Mouse (Mus musculus): ENCODE results near the gene Asic2.

DNA sequence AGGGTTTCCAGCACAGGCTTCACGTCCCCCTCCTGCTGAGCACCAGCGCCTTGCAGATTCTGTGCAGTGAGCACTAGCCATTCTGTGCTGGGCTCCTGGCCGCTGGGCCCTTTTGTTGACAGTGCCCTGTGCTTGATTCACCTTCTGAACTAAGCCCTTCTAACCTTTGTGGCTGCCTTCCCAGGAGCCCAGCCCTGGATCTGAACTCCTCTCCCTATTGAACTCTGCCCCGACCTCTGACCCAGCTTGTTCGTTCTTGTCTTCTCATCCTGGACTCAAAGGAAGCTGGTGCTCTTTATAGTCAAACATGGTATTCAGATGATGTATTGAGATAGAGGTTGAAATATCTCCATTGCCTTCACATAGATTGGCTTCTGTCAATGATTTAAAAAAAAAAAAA lies 1120.1 kb downstream of the Asic2 start:
- TF ChIP-seq CTCF (conservative IDR thresholded peaks at IDR 0.05; ENCODE audit: low read length) (no peak), POU5F1 (IDR thresholded peaks at IDR 0.05; ENCODE audit: borderline replicate concordance, low read length) (no peak)

Measured in E14TG2a.4 (cell line).